Mouse (Mus musculus) mammary gland, adult 2 months (tissue): ENCODE measurements around the gene Ccr7. TPM values are rescaled to one million over a fixed set of nuclear protein-coding genes. Genes with fewer than 3 reads are reported as not detected.

Source experiments
- polyA plus RNA-seq: library from polyadenylated mRNA; depleted of rRNA; stranded (reverse); fragments of >200 nt; gene quantifications from 2 replicates; pipeline ENCODE4 v1.2.3, GENCODE M21; 2012; ENCODE audit warnings: low replicate concordance; rRNA removed

The Ccr7 gene
- 92.7 and 174 TPM in 2 replicates for polyA plus RNA-seq

DNA sequence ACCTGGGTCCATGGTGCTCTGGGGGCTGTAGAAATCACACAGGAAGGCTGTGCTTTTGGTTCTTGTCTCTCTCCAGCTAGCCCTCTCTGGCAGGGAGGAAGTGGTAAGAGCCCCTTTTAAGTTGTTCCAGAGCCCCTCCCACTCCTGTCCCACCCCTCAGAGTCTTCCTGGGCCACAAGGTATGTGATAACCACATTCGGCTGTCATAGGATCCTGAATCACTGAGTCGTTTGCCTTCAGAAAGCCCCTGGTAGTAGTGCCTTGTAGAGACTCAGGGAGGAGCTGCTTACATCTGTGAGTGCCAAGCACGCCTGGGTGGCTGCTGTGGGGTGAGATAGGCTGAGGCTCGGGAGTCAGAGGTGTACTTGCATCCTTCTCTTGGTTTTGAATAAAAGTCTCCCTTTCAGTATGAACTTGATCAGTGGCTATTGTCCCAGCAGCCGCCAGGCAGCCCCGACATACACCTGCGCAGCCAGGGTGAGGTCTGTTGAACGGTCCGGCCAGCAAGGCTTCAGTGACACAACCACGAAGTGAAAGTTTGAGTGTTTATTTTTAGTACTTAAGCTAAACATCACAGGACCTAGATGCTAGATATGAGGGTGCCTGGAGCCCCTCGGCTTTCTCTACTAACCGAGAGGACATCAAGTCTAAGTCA, at the start of gene Ccr7:
TSS of gene Ccr7 (minus strand) at position 91 of the 655 bp plus-strand sequence.

Other genes with a start within 250 kb of the Ccr7 start
- 0.30 and 0.56 TPM in 2 replicates for gene Cdc6, start 247.3 kb downstream of the Ccr7 start, polyA plus RNA-seq
- gene Rara, start 227.3 kb downstream of the Ccr7 start, polyA plus RNA-seq, result 29.7 and 75.4 TPM in 2 replicates
- gene Gjd3, start 172.1 kb downstream of the Ccr7 start, polyA plus RNA-seq, result 0.14 and 1.6 TPM in 2 replicates
- 1.7 and 2.0 TPM in 2 replicates for gene Top2a, start 130.9 kb downstream of the Ccr7 start, polyA plus RNA-seq
- gene Igfbp4, start 113.8 kb downstream of the Ccr7 start, polyA plus RNA-seq, result 630 and 848 TPM in 2 replicates
- gene Tns4, start 65.8 kb downstream of the Ccr7 start, polyA plus RNA-seq, result 8.4 and 12.1 TPM in 2 replicates
- 14.3 and 17.3 TPM in 2 replicates for gene Smarce1, start 75.9 kb upstream of the Ccr7 start, polyA plus RNA-seq
- gene Krt222, start 89.0 kb upstream of the Ccr7 start, polyA plus RNA-seq, result 0.32 and 0.82 TPM in 2 replicates
- 0.17 TPM in 1 of 2 replicates, not detected in the other for gene Krt24, start 130.2 kb upstream of the Ccr7 start, polyA plus RNA-seq
- gene Krt25, start 167.9 kb upstream of the Ccr7 start, polyA plus RNA-seq, result not detected in 2 replicates
- gene Krt26, start 182.9 kb upstream of the Ccr7 start, polyA plus RNA-seq, result not detected in 2 replicates
- not detected in 2 replicates for gene Krt27, start 196.0 kb upstream of the Ccr7 start, polyA plus RNA-seq
- gene Krt28, start 219.8 kb upstream of the Ccr7 start, polyA plus RNA-seq, result not detected in 2 replicates
- 2.3 and 24.1 TPM in 2 replicates for gene Krt10, start 234.3 kb upstream of the Ccr7 start, polyA plus RNA-seq